Mouse (Mus musculus): ENCODE data around the gene Gm44973. TPM values are rescaled to one million over a fixed set of nuclear protein-coding genes. Genes with fewer than 3 reads are reported as not detected.

Gm44973 gene
- polyA plus RNA-seq, 1 experiment from 2014 or later: not detected

- peak overlapping the region; percentile 6 to 79; a peak in 1 of 4 replicates for H3K4me3 ChIP-seq (ENCODE audit: control insufficient read depth in 1 of 2, insufficient read depth in 1 of 2, low read depth in 1 of 2, low read length in 2 of 2)
- H3K9me3 ChIP-seq (ENCODE audit: control insufficient read depth, low read length): no peaks in the 10 kb centered on the region
- H3K4me1 ChIP-seq (ENCODE audit: control insufficient read depth in 2 of 2, insufficient read depth in 2 of 2, low read length in 2 of 2): peaks cover 10 to 25% of the 10 kb centered on the region in 2 experiments; a peak in 3 of 4 replicates
- H3K9ac ChIP-seq (ENCODE audit: low read length): 0 out of 2 replicates have a peak overlapping the region, but pooled peaks have one; percentile 30
- 40% methylated on average over 47 of the region's 55 CpGs for WGBS
- no peak overlapping the region for H3K27ac ChIP-seq (replicated peaks in 1 of 2; ENCODE audit: control insufficient read depth in 1 of 2, insufficient read depth in 1 of 2, low read depth in 2 of 2, low read length in 2 of 2)
- H3K36me3 ChIP-seq (ENCODE audit: control insufficient read depth, insufficient read depth, low read length): peaks cover 28% of the 10 kb centered on the region
- H3K27me3 ChIP-seq (ENCODE audit: control insufficient read depth, insufficient read depth, low read length): peaks cover 23% of the 10 kb centered on the region
- H3K4me2 ChIP-seq (ENCODE audit: low read length): peak overlapping the region; percentile 90
- ATAC-seq (ENCODE audit: insufficient number of reproducible peaks, insufficient read depth, low FRiP score, low read depth): no peak
Measured at GRCm38 (mm10) chr7:4993347-4993998, 21.8 kb upstream of the Gm44973 start.

GRCm38 (mm10) chr7:4993999-4994788, 21.1 kb upstream of the Gm44973 start:
- H3K36me3 ChIP-seq (ENCODE audit: control insufficient read depth, insufficient read depth, low read length): peaks cover 28% of the 10 kb centered on the region
- peak overlapping the region; percentile 6 to 79; a peak in 1 of 4 replicates for H3K4me3 ChIP-seq (ENCODE audit: control insufficient read depth in 1 of 2, insufficient read depth in 1 of 2, low read depth in 1 of 2, low read length in 2 of 2)
- H3K4me1 ChIP-seq (ENCODE audit: control insufficient read depth in 2 of 2, insufficient read depth in 2 of 2, low read length in 2 of 2): peaks cover 10 to 25% of the 10 kb centered on the region in 2 experiments; a peak in 3 of 4 replicates
- H3K27ac ChIP-seq (replicated peaks in 1 of 2; ENCODE audit: control insufficient read depth in 1 of 2, insufficient read depth in 1 of 2, low read depth in 2 of 2, low read length in 2 of 2): no peak overlapping the region
- H3K9me3 ChIP-seq (ENCODE audit: control insufficient read depth, low read length): no peaks in the 10 kb centered on the region
- 37% methylated on average over 54 of the region's 59 CpGs for WGBS
- ATAC-seq (ENCODE audit: insufficient number of reproducible peaks, insufficient read depth, low FRiP score, low read depth): no peak
- peak overlapping the region; percentile 90 for H3K4me2 ChIP-seq (ENCODE audit: low read length)
- H3K9ac ChIP-seq (ENCODE audit: low read length): 0 out of 2 replicates have a peak overlapping the region, but pooled peaks have one; percentile 30
- H3K27me3 ChIP-seq (ENCODE audit: control insufficient read depth, insufficient read depth, low read length): peaks cover 23% of the 10 kb centered on the region

- H3K9me3 ChIP-seq (ENCODE audit: control insufficient read depth, low read length): no peaks in the 10 kb centered on the region
- H3K27me3 ChIP-seq (ENCODE audit: control insufficient read depth, insufficient read depth, low read length): peaks cover 23% of the 10 kb centered on the region
- peak overlapping the region; percentile 42 to 55; a peak in 3 of 4 replicates for H3K27ac ChIP-seq (replicated peaks in 1 of 2; ENCODE audit: control insufficient read depth in 1 of 2, insufficient read depth in 1 of 2, low read depth in 2 of 2, low read length in 2 of 2)
- H3K4me1 ChIP-seq (ENCODE audit: control insufficient read depth in 2 of 2, insufficient read depth in 2 of 2, low read length in 2 of 2): peaks cover 10 to 25% of the 10 kb centered on the region in 2 experiments; a peak in 3 of 4 replicates
- 7% methylated on average over 19 of the region's 19 CpGs for WGBS
- H3K9ac ChIP-seq (ENCODE audit: low read length): peak overlapping the region; percentile 92
- H3K36me3 ChIP-seq (ENCODE audit: control insufficient read depth, insufficient read depth, low read length): peaks cover 28% of the 10 kb centered on the region
- ATAC-seq (ENCODE audit: insufficient number of reproducible peaks, insufficient read depth, low FRiP score, low read depth): peak; percentile 7; the same call in 1 of the 2 replicates
- H3K4me3 ChIP-seq (ENCODE audit: control insufficient read depth in 1 of 2, insufficient read depth in 1 of 2, low read depth in 1 of 2, low read length in 2 of 2): peak overlapping the region; percentile 79 to 85
- H3K4me2 ChIP-seq (ENCODE audit: low read length): peak overlapping the region; percentile 90
Measured at GRCm38 (mm10) chr7:4995268-4996002, 19.9 kb upstream of the Gm44973 start.

DNA sequence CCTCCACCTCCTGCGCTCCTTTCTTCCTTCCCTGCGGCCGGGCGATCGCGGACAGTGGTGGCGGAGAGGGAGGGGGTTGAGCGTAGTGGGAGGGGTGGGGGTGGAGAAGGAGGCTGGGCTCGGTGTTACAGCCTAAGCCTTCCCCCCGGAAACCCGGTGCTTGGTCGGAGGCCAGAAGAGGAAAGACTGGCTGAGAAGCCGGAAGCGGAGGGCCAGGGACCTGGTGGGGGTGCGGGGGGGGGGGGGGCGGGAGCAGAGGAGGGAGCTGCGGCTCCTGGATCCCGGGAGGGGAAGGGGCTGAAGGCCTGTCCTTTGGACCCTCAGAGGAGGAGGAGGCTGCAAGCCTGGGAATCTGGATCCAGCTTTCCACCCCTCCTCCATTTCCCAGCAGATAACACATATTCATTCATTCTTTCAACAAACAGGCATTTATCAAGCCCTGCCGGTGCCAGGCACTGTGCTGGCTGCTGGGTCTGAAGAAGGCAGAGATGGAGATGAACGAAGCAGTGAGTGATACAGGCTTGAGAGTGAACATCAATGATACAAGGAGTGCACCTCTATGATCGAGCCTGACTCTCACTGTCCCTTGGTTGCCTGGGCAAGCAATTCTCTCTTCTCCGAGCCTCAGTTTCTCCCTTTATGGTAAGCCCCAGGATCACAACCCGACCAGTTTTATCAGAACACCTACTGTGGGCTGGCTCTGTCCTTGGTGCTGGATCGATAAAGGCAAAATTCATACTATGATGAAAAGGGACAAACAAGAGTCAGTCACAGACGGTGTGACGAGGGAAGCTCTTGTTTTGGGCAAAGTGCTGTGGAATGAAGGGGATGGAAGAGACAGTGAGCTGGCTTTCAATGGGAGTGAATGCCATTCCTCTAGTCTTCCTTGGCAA, 19.0 kb upstream of the Gm44973 start, which contains the start of gene Zfp579:
Zfp579 (minus strand) TSS at position 156 of the 893 bp plus-strand sequence.
- 6% methylated on average over 15 of the region's 26 CpGs for WGBS
- Histone ChIP-seq H3K9me3 (ENCODE audit: control insufficient read depth, low read length) (no peaks in the 10 kb centered on the region), H3K27ac (replicated peaks in 1 of 2; ENCODE audit: control insufficient read depth in 1 of 2, insufficient read depth in 1 of 2, low read depth in 2 of 2, low read length in 2 of 2) (peak within 1 kb of the TSS; percentile 55 to 59), H3K4me3 (ENCODE audit: control insufficient read depth in 1 of 2, insufficient read depth in 1 of 2, low read depth in 1 of 2, low read length in 2 of 2) (peak within 1 kb of the TSS; percentile 79 to 85), H3K4me2 (ENCODE audit: low read length) (peak within 1 kb of the TSS; percentile 90), H3K36me3 (ENCODE audit: control insufficient read depth, insufficient read depth, low read length) (peaks cover 28% of the 10 kb centered on the region), H3K27me3 (ENCODE audit: control insufficient read depth, insufficient read depth, low read length) (peaks cover 23% of the 10 kb centered on the region), H3K9ac (ENCODE audit: low read length) (peak within 1 kb of the TSS; percentile 92), H3K4me1 (ENCODE audit: control insufficient read depth in 2 of 2, insufficient read depth in 2 of 2, low read length in 2 of 2) (peaks cover 10 to 25% of the 10 kb centered on the region in 2 experiments; a peak in 3 of 4 replicates)
- ATAC-seq (ENCODE audit: insufficient number of reproducible peaks, insufficient read depth, low FRiP score, low read depth): peak; percentile 73

- peak overlapping the region in 1 of 2 experiments; percentile 55; a peak in 1 of 4 replicates for H3K27ac ChIP-seq (replicated peaks in 1 of 2; ENCODE audit: control insufficient read depth in 1 of 2, insufficient read depth in 1 of 2, low read depth in 2 of 2, low read length in 2 of 2)
- H3K9ac ChIP-seq (ENCODE audit: low read length): peak overlapping the region; percentile 92; the same call in 1 of the 2 replicates
- ATAC-seq (ENCODE audit: insufficient number of reproducible peaks, insufficient read depth, low FRiP score, low read depth): no peak
- peak overlapping the region; percentile 90 for H3K4me2 ChIP-seq (ENCODE audit: low read length)
- H3K9me3 ChIP-seq (ENCODE audit: control insufficient read depth, low read length): no peaks in the 10 kb centered on the region
- peak overlapping the region in 1 of 2 experiments; percentile 79; a peak in 1 of 4 replicates for H3K4me3 ChIP-seq (ENCODE audit: control insufficient read depth in 1 of 2, insufficient read depth in 1 of 2, low read depth in 1 of 2, low read length in 2 of 2)
- peaks cover 22% of the 10 kb centered on the region for H3K36me3 ChIP-seq (ENCODE audit: control insufficient read depth, insufficient read depth, low read length)
- WGBS: 37% methylated on average over 7 of the region's 8 CpGs
- H3K4me1 ChIP-seq (ENCODE audit: control insufficient read depth in 2 of 2, insufficient read depth in 2 of 2, low read length in 2 of 2): peaks cover 10 to 25% of the 10 kb centered on the region in 2 experiments; a peak in 3 of 4 replicates
- H3K27me3 ChIP-seq (ENCODE audit: control insufficient read depth, insufficient read depth, low read length): peaks cover 23% of the 10 kb centered on the region
Measured at GRCm38 (mm10) chr7:4996934-4997333, 18.4 kb upstream of the Gm44973 start.

DNA sequence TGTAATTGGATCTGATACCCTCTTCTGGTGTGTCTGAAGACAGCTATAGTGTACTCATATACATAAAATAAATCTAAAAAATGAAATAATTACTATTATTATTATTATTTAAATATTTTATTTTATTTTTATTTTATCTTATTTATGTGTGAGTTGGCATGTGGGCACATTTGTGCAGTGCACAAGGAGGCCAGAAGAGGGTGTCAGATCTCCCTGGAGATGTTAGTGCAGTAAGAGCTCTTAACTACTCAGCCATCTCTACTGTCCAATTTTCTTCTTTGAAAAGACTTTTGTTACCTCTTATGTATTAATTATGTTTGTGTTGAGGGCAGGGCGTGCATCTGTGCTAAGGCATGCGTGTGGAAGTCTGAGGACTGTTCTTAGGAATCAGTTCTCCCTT, 15.4 kb upstream of the Gm44973 start:
- ATAC-seq (ENCODE audit: insufficient number of reproducible peaks, insufficient read depth, low FRiP score, low read depth): no peak
- Histone ChIP-seq H3K36me3 (ENCODE audit: control insufficient read depth, insufficient read depth, low read length) (no peaks in the 10 kb centered on the region), H3K9me3 (ENCODE audit: control insufficient read depth, low read length) (no peaks in the 10 kb centered on the region), H3K9ac (ENCODE audit: low read length) (no peak overlapping the region), H3K27ac (replicated peaks in 1 of 2; ENCODE audit: control insufficient read depth in 1 of 2, insufficient read depth in 1 of 2, low read depth in 2 of 2, low read length in 2 of 2) (no peak overlapping the region), H3K4me3 (ENCODE audit: control insufficient read depth in 1 of 2, insufficient read depth in 1 of 2, low read depth in 1 of 2, low read length in 2 of 2) (no peak overlapping the region), H3K4me1 (ENCODE audit: control insufficient read depth in 2 of 2, insufficient read depth in 2 of 2, low read length in 2 of 2) (peaks cover 6 to 12% of the 10 kb centered on the region in 2 experiments; a peak in 3 of 4 replicates), H3K4me2 (ENCODE audit: low read length) (no peak overlapping the region), H3K27me3 (ENCODE audit: control insufficient read depth, insufficient read depth, low read length) (peaks cover 3% of the 10 kb centered on the region; the same call in 1 of the 2 replicates)
- WGBS: 63% methylated on average over 2 of the region's 2 CpGs
